Mouse (Mus musculus) megakaryocyte-erythroid progenitor cell, adult 5-6 weeks (primary cell): ENCODE measurements around the gene Prr14. TPM values are rescaled to one million over a fixed set of nuclear protein-coding genes. Genes with fewer than 3 reads are reported as not detected.
"Not testable (repeated sequence)": the region's sequence is repeated elsewhere in the genome, so short reads cannot be mapped to it uniquely, and the experiment has no call there.

ENCODE experiments used
- ATAC-seq: replicated peaks from 2 replicates; pipeline ENCODE4 v1.8.0; 2016; ENCODE audit warnings: mild to moderate bottlenecking, inconsistent platforms; ENCODE audit not compliant: severe bottlenecking, poor library complexity, low FRiP score, low TSS enrichment
- total RNA-seq, 2 experiments: library from RNA; stranded (forward) in 1 of 2; stranded (reverse) in 1 of 2; fragments of 200-1000, 215-1000 nt in 1 of 2; fragments of >200 nt in 1 of 2; fragmentation: Nextera tagmentation in 1 of 2; gene quantifications; 2 replicates each; pipeline ENCODE4 v1.2.3; 2014 to 2017

The Prr14 gene
- 76.2 and 109 TPM in 2 replicates for total RNA-seq (2014; fragmentation: Nextera tagmentation)
- total RNA-seq (2017) = 33.1 and 34.2 TPM in 2 replicates

DNA sequence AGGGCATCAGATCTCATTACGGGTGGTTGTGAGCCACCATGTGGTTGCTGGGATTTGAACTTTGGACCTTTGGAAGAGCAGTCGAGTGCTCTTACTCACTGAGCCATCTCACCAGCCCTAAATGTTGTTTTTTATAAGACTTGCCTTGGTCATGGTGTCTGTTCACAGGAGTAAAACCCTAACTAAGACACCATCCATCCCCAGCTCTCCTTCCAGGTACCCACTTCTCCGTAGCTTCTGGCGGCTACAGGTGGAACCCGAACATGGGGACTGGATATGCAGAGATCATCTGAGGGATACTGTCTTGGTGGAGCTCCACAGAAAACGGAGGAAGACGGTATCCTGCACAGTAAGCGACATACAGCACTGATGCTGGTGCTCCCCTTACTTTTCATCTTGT is at the start of gene Prr14:
Gene Prr14 (plus strand): TSS at position 301 of the 400 bp plus-strand sequence.
- ATAC-seq = not testable (repeated sequence)

DNA sequence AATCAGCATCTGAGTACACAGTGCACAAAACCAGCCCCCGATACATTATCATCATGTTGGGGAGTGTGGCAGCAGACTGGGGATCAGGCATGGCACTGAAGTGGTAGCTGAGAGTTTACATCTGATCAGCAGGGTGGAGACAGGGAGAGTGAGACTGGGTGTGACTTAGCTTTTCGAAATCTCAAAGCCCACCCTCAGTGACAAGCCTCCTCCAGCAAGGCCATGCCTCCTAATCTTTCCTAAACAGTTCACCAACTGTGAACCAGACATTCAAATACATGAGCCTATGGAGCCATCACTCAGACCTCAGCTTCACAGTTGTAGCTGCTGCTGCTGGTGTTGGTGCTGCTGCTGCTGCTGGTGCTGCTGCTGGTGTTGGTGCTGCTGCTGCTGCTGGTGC is 48.0 kb upstream of the Prr14 start:
- peak; percentile 55; the same call in 1 of the 2 replicates for ATAC-seq

DNA sequence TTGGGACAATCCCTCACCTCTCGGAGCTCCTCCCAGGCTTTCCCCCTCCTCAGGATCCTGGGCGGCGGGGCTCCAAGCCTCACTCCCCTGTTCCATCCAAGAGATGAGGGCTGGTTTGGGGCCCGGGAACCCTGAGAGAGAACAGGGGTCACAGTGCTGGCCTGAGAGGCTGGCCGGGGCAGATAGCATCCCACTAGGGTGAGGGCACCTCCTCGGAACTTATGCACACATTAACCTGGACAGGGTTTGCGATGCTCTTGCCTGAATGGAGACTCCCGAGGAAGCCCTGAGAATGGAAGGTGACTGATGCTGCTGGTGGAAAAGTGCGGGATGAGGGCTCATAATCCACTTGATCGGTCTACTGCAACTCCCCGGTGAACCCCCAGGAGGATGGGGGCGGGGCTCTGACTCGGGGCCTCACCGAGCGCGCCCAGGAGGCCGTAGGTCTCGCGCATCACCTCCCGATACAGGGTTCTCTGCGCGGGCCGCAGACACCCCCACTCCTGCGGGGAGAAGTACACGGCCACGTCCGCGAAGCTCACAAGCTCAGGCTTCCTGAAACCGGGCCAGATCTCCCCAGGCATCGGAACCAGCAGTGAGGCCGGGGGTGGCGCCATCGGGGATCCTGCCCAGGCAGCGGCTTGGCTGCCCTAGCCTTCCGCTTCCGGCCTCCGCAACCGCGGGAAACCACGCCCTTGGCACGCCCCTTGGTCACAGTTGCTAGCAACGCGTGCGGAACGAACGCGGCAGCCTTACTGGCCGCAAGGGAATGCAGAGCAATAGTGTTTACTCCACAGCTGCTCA is 37.8 kb upstream of the Prr14 start, which contains the start of gene Zfp688:
Gene Zfp688 (minus strand): TSS at position 681 of the 804 bp plus-strand sequence.
- ATAC-seq = peak; percentile 95

DNA sequence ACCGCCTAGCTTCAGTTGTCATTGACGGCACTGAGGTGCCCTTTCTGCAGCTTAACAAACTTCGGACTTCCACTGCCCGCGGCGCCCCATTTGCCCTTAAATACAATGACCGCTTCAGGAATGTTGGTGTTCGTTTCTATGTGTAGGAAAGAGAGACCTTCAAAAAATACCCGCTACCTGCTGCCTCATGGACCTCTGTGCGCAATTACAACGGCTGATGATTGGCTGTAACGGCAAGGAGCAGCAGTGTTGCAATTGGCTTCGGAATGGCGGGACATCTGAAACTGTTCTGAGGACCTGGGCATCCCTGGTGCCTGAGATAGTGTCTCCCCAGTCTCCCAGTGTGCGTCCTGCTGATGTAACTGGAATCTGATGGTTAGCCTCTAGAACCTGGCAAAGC is 37.2 kb upstream of the Prr14 start:
- ATAC-seq = peak; percentile 58

DNA sequence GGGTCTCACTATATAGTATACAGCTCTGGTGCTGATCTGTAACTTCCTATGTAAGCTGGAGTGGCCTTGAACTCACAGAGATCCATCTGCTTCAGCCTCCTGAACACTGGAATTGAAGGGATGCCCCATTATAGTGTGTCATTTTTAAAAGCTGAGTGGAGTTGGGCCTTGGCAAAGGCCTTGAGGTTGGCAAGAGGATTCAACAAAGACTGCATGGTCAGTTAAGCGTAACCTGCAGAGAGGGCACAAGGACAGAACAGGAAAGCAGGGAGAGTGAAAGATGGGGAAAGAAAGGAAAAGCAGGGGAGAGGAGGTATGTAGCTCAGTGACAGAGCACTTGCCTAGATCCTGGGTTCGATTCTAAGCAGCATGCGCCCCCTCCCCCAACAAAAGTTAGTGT is 34.1 kb upstream of the Prr14 start:
- no peak for ATAC-seq

DNA sequence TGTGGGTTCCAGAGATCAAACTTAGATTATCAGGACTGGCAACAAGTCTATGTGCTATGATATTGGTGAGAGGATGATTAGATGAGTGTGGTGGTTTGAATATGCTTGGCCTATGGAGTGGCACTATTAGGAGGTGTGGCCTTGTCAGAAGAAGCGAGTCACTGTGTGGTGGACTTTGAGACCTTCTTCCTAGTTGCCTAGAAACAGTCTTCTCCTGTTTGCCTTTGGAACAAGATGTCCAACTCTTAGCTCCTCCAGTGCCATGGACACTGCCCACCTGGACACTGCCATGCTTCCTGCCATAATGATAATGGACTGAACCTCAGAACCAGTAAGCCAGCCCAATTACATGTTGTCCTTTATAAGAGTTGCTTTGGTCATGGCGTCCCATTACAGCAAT is 33.5 kb upstream of the Prr14 start:
- no peak for ATAC-seq

DNA sequence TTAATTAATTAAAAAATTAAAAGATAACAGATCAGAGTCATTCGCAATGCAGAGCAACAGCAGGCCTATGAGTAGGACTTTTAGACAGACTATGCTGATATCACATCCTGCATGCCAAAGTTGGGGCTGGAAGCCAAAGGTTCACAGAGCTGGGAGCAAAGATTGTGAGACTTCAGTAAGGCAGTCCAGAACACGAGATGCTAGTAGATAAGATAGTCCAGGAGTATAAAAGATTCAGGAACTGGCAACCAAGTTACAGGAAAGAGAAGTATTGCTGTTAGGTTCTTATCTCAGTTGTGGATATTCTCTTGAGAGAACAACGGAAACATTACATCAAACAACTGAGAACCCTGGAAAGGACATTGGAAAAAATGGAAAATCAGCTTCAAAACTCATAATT is 33.1 kb upstream of the Prr14 start:
- no peak for ATAC-seq

DNA sequence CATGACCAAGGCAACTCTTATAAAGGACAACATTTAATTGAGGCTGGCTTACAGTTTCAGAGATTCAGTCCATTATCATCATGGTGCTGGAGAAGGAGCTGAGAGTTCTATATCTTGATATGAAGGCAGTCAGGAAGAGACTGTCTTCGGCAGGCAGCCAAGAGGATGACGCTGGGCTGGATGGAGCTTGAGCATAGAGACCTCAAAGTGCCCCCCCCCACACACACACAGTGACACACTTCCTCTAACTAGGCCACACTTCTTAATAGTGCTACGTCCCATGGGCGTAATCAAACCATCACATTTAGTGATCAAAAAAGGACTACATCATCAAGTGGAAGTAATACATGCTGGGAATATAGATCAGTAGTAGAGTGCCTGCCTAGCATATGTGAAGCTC is 24.2 kb upstream of the Prr14 start:
- no peak for ATAC-seq

DNA sequence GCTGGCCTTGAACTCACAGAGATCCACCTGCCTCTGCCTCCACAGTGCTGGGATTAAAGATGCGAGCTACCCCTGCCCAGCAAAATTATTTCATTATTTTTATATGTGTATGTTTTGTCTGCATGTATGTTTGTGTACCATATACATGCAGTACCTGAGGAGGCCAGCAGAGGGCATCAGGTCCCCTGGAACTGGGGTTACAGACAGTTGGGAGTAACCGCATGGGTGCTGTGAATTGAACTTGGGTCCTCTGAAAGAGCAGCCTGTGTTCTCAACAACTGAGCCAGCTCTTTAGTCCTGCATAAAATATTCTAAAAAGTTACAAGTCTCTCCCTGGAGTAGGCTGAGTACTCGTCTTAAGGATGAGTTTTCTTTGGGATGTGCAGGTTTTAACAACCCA is 21.7 kb upstream of the Prr14 start:
- no peak for ATAC-seq

DNA sequence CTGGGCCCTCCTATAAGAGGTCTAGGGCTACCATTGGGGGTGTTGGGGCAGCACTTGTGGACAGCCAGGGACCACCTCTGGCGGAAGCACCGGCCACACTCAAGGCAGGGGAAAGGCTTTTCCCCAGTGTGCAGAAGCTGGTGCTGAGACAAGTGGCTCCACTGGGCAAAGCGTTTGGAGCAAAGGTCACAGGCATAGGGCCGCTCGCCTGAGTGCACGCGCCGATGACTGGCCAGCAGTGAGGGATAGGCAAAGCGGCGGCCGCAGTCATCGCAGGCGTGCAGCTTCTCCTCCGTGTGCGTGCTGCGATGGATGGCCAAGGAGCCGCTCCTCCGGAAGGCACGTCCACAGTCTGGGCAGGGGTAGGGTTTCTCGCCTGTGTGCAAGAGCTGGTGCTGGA is 15.4 kb upstream of the Prr14 start:
- no peak for ATAC-seq

DNA sequence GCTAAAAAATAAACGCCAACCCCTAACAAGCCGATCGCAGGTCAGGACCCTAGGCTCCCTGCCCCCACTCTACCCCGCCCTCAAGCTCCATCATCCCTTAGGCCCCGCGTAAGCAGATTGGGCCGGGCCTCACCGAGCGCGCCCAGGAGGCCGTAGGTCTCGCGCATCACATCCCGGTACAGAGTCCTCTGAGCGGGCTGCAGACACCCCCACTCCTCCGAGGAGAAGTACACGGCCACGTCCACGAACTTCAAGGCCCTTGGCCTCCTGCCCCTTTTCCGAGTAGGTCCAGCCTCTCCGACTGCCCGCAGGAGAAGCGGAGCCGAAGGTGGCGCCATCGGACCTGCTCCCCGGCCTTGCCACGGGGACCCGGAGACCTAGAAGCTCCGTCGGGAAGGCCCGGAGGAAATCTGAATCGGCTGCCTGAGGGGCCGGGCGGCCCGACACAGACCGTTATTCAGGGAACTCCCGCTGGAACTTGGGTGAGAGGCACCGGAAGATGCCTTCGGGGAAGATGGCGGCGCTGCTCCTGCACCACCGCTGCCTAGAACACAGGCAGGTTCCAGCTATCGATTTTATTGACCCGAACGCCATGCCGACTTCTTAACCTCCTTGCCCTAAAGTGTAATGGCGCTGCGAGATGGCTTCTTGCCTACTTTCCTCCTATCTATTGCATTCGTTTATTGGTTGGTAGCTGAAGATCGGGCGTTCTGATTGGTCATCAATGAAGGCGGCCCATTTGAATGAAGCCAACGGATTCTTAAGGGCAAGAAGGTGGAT is 10.7 kb upstream of the Prr14 start, which contains the start of gene Zfp689:
Gene Zfp689 (minus strand): TSS at position 638 of the 780 bp plus-strand sequence.
- ATAC-seq = peak; percentile 90

DNA sequence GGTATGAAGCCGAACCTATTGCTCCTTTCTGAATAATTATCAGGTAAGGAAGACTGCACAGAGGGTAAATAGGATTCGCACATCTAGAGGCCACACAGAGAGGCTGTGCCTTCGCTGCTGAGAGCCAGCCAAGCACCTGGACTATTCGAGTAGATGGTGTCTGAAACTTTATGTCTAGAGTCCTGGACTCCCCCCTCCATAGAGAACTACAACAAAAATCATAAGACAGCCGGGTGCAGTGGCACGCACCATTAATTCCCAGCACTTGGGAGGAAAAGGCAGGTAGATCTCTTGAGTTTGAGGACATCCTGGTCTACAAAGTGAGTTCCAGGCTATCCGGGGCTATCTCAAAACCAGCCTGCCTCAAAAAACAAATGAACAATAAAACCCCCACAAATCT is 9.4 kb upstream of the Prr14 start:
- no peak for ATAC-seq

DNA sequence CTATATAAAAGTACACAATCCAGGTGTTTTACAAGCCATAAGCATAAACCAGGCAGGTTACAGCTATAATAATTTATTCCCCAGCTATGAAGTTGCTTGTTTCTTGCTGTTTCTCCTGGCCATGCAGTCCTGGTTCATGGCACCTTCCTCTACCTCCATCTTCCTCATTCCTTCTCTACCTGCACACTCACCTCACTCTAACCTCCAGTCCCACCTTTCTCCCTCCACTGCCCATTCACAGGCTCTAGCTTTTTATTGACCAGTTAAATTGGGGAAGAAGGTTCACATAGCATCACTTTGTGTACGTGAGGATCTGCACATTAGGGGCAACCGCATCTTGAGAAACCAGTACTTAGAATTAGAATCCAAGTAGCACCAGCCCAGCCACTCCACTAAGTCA is 6.4 kb upstream of the Prr14 start:
- ATAC-seq = no peak

DNA sequence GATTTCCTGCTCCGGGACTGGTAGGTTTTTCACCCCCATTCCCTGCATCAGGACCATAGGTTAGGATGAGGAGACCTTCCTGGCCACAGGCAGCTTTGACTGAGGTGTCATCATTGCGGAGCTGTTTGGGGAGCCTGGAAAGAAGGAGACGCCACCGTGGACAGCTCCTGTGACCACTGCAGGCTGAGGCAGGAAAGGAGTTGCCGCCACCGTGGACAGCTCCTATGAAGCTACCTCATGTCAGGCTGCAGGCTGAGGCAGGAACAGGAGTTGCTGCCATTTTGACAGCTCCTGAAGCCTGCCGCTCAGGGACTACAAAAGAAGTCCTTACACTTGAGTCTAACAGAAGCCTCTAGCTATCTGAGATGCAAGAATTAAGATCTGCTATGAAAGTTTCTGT is 4.5 kb upstream of the Prr14 start:
- ATAC-seq = no peak

DNA sequence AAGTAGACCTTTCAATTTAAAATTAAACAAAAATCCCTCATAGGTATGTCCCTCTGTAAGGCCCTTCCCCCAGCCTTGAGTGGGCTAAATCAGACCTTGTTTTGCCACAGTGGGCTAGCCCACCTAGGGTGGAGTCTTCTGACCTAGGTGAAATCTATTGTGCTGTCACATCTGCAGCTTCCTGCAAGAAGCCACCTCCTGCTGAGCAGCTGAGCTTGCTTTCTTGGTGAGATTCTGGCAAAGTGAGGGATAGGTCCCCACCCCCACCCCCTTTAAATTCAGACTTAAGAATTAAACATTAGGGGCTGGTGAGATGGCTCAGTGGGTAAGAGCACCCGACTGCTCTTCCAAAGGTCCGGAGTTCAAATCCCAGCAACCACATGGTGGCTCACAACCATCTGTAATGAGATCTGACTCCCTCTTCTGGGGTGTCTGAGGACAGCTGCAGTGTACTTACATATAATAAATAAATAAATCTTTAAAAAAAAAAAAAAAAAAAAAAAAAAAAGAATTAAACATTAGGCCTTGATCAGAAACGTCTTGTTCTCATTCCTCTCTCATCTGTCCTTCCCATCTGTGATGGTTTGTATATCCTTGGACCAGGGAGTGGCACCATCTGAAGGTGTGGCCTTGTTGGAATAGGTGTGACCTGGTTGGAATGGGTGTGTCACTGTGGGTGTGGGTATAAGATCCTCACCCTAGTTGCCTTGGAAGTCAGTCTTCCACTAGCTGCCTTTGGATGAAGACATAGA is 864 bp upstream of the Prr14 start:
- not testable (repeated sequence) for ATAC-seq

DNA sequence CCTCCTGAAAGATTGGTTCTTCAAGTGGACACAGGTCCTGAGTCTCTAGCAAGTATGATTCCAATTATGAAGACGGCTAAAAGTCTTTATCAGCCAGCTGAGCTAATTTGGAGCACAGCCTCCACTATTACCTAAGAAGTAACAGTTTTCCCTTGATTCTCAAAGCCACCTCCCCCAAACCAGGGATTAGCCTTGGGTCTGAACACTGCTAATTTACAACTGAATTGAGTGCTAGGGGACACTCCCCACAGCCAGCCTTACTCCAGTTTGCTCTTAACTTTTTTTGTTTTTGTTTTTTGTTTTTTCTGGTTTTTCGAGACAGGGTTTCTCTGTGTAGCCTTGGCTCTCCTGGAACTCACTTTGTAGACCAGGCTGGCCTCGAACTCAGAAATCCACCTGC is 5.8 kb downstream of the Prr14 start:
- ATAC-seq = no peak

DNA sequence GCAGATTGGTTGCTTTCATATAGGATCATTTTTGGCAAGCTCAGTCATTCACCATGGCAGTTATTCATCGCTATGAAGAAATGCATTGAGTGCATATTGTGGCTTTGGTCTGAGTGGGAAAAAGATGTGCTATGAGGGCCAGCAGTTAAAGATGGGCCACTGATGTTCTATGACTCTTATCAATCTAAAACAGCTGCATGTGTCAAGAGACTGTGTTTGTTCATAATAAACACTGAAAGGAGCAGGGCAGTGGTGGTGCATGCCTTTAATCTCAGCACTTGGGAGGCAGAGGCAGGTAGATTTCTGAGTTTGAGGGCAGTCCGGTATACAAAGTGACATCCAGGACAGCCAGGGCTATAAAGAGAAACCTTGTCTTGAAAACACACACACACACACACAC is 6.3 kb downstream of the Prr14 start:
- peak; percentile 71 for ATAC-seq

DNA sequence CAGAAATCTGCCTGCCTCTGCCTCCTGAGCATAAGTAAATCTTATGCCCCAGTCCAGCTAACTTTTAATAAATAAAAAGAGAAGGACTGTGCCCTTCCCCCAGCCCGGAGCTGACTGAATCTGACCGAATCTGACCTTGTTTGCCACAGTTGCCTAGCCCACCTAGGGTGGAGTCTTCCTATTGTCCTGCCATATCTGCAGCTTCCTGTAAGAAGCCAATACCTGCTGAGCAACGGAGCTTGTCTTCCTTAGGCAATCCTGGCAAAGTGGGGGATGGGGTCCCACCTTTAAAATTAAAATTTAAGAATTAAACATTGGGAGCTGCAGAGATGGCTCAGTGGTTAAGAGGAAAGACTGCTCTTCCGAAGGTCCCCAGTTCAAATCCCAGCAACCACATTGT is 7.2 kb downstream of the Prr14 start:
- no peak for ATAC-seq

DNA sequence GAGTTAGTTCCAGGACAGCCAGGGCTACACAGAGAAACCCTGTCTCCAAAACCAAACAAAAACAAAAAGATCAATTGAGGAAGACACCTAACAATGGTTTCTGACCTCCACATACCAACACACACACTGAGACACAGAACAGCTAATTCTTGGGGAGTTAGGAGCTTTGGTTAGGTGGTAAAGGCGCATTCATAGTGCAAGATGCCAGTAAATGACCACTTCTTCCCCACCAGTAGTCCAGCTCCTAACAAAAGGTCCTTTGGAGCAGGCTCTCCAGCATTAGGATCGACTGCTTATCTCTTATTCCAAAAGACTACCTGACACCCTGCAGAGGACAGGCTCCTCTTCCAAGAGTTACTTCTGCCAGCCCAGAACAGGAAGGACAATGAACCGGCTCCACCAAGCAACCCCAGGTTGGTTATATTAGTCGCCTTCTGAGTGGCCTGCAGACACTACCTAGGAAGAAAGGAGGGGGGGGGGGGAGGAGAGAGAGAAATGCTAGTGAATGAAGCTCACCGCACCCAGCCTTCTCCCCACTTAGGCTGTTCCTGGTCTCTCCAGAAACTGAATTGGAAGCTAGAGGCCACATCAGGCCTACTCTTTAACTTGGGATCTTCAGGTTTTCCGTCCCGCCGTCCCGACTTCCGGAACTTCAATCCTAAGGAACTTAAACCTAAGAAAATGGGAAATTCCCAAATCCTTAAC is 10.8 kb downstream of the Prr14 start:
- 0 out of 2 replicates have a peak, but pooled peaks have one; percentile 27 for ATAC-seq
